Mouse (Mus musculus) kidney, postnatal 4 days (tissue): Measurements from ENCODE around the gene Trim25.

ENCODE experiments used
- DNase-seq, 2 experiments: peaks; one replicate each; pipeline ENCODE4 v3.0.0; 2021; ENCODE audit warnings: mixed read lengths in 2 of 2

Gene Trim25

DNA sequence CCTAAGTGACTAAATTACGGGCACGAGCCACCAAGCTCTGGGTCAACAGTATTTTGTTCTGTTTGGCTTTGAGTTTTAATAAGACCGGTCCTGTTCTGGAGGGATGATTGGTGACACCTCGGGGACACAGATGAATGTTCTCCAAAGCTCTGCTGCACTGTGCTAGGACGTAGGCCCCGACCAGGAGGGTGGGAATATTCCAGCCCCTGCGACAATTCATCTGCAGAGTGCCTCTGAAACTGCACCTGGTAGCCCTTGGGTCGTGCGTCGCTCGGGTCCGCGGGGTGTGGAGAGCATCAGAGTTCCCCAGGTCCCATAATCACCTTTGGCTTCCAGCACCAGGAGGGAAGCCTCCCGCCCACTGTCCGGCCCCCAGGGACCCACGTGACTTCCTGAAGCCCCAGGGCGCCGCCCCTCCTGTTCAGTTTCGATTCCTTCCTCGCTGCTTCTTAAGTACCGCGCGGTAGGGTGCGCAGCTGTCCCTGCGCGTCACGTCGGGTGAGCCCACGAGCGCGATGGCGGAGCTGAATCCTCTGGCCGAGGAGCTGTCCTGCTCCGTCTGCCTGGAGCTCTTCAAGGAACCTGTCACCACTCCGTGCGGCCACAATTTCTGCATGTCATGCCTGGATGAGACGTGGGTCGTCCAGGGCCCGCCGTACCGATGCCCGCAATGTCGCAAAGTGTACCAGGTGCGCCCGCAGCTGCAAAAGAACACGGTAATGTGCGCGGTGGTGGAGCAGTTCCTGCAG is at the start of gene Trim25:
Gene Trim25, plus strand, starts transcription at position 403 of the 749 bp plus-strand sequence.
- DNase-seq: peak; percentile 95 to 96

DNA sequence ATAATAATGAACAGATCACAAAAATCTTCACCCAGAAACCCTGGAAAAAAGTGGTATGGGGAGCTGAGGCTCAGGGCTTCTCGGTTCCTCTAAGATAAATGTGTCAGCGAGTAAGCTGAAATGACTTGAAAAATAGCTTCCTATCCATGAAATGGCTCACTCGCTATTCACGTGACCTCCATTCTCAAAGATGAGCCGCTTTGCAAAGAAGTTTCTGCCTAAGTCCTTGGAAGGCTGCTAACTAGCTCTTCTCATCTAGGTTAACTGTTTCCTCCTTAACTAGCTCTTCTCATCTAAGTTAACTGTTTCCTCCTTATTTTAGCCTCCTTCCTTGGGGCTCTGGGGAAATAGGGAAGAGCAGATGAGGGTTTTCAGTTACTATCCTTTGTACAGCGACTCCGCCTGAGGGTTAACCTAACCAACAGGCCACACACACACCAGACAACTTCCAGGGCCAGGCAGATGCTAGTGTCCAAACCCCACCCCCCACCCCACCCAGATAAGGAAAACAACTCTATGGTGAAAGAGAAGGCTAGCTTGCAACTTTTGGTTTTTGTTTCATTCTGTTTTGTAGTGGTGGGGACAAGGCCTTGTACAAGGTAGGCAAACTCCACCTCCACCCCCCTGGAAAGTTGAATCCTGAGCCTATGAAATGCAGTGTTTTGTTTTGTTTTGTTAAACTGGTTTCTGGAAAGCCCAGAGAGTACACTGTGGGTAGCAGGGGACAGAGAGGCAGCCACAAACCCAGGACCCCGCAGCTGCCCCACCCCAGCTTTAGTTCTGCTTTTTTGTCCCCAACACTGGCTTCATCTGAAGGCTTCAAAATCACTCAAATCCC is 49.2 kb upstream of the Trim25 start:
- DNase-seq: no peak

DNA sequence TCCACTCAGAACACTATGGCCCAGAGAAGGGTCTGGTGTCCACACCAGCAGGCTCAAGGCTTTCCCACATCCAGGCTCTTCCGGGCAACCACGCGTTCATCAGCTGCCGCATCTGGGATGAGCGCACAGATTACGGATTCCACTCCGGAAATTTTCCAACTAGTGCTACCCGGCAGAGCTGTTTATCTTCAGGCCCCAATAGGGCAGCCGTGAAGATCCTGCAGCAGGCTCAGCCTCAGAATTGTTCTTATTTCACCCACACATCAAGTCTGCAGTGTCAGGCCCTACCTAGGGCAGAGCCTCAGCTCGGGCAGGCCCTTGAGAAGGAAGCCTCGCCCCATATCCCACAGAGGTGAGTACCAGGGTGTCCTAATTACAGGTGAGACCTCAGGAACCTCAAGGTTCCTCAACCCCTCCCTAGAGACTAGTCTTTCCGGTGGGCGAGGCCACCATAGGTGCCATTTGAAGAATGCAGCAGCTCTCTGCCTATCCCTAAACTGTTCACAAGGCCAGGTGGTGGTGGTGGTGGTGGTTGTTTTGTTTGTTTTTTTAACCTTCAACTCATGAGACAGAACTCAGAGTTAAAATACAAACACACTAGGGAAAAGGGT is 48.4 kb upstream of the Trim25 start:
- DNase-seq: no peak

DNA sequence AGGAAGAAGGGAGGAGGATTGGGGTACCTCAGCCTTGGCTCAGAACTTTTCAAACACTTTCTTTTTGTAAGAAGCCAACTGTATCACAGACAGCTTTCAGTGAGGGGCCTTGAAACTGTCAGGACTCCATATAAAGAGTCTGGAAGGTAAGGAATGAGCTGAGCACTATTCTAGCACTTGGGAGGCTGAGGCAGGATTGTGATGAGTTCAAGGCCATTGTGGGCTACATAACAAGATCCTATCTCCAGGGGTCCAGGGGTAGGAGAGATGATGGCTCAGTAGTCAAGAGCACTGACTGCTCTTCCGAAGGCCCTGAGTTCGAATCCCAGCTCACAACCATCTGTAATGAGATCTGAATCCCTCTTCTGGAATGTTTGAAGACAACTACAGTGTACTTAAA is 47.6 kb upstream of the Trim25 start:
- no peak for DNase-seq

DNA sequence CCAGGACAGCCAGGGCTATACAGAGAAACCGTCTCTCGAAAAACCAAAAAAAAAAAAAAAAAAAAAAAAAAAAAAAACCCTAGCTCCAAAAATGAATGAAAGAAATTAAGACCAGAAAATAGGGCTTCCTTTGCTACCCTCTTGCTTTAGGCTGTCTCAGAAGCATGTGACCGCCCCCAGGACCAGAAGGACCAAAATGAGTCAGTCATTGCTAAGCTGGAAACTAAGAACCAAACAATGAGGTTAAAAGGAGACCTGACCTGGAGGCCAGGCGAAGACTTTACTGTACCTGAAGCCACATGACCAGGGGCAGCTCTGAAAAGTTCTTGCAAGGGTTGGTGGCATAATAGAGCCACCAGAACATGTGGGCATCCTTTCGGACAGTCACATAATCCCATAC is 47.1 kb upstream of the Trim25 start:
- DNase-seq: no peak

DNA sequence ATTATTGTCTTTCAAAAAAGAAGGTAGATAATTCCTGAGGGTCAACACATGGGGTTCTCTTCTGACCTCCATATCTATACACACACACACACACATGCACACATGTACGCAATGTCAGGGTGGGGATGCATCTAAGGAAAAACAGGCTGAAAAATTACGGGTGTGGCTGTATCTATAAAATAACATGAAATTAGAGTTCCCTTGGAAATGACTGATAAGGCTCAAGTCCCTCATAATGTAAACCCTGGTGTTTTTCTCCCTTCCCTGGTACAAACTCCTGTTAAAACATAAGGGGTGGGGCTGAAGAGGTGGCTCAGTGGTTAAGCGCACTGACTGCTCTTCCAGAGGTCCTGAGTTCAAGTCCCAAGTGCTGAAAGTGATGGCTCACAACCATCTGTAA is 45.6 kb upstream of the Trim25 start:
- no peak for DNase-seq

DNA sequence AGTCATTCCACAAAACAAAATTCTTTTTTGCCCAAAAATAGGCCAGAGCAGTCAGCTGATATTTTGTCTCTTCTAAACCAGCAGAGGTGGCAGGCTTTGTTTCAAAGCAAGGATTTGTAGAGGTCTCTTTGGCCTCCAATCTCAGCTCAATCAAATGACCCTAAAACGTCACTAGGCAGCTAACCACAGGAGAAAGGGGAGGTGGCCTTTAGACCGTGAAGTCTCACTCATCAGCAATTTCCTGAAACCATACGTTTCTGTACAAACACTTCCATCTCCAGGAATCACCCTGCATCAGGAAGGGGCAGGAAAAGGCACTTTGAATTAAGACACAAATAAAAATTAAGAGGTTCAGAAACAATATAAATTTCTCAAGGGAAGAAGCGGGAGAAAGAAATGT is 44.4 kb upstream of the Trim25 start:
- peak in 1 of 2 experiments; percentile 49 for DNase-seq

DNA sequence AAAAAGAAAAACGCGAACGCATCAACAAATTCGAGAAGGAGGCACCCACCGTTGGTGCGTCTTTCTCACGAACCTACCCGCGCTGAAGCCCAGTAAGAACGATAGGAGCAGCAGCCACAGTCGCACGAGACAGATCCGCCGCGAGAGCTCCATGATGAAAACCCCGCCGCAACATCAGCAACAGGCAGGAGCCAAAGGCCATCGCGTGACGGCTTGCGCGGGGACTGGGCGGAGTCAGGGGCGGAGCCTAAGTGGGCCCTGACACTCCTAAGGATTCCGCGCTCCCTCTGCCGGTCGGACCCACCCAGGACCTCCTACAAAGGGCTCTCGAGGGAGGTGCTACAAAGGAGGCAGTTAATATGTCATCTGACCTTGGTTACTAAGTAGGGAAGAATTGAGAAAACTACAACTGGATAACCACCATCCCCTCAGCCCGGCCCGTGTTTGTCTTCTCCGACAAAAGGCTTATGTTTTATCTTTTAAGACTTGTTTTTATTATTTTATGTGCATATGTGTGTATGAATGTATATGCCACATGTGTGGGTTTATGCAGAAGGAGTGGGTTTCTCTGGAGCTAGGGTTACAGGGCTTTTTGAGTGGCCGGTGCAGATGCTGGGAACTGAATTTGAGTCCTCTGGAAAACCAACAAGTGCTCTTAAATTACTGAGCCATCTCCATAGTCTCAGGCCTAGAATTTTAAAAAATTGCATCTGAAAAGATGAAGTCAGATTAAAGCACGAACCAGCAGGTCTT is 43.8 kb upstream of the Trim25 start, which contains the start of gene Scpep1:
Gene Scpep1, minus strand, starts transcription at position 249 of the 753 bp plus-strand sequence.
- DNase-seq: peak; percentile 99

DNA sequence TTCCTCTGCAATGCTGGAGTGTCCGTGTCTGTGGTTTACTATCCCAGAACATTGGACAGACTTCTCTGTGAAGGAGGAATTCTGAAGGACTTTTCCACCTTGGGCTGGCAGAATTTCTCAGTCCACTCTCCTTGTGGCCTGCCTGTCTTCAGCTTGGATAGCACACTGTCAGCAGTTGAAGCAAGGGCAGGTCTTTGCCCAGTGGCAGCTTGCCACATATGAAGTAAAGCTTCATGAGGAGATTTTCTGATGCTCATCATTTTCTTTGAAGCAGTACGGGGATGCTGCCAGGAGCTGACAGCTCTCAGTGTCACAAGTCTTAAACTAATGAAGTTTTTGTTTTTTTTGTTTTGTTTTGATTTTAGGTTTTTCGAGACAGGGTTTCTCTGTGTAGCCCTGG is 40.3 kb upstream of the Trim25 start:
- DNase-seq: peak in 1 of 2 experiments; percentile 21

DNA sequence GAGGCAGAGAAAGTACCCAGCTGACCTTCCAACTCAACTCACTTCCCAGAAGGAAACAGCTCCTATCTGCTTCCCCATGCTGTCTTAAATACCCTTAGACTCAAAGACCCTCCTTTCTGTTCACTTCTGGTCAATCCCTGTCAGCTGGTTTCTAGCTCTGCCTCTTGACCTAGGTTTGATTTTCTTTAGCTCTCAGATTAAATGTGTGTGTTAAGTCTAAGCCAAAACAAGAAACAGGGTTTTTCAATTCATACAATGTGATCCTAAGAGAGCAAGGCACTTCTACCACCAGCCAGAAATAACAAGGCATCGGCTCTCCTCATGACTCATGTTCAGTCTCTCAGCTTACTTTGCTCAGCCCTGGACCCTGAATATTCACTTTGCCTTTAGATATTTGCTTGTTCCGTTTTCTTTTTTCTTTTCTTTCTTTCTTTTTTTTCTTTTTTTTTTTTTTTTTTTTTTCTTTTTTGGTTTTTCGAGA is 32.3 kb upstream of the Trim25 start, which contains the start of gene Elobl:
Gene Elobl, minus strand, starts transcription at position 51 of the 481 bp plus-strand sequence.
- DNase-seq: no peak

DNA sequence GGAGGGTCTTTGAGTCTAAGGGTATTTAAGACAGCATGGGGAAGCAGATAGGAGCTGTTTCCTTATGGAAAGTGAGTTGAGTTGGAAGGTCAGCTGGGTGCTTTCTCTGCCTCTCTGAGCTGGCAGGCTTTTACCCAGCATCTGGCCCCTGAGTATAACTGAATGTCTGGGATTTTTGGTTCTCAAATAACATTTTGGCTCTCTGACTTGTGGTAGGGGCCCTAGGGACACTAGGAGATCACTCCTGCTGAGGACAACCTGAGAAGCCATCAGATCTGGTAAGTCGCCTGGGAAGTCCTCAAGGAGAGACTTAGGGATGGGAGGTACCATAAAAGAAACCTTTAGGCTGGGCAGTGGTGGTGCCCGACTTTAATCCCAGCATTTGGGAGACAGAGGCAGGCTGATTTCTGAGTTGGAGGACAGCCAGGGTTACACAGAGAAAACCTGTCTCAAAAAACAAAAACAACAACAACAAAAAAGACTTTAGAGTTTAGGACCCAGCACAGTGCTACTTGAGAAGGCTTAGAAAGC is 28.9 kb upstream of the Trim25 start, which contains the start of gene Coil:
Gene Coil, plus strand, starts transcription at position 51 of the 531 bp plus-strand sequence.
- DNase-seq: no peak

DNA sequence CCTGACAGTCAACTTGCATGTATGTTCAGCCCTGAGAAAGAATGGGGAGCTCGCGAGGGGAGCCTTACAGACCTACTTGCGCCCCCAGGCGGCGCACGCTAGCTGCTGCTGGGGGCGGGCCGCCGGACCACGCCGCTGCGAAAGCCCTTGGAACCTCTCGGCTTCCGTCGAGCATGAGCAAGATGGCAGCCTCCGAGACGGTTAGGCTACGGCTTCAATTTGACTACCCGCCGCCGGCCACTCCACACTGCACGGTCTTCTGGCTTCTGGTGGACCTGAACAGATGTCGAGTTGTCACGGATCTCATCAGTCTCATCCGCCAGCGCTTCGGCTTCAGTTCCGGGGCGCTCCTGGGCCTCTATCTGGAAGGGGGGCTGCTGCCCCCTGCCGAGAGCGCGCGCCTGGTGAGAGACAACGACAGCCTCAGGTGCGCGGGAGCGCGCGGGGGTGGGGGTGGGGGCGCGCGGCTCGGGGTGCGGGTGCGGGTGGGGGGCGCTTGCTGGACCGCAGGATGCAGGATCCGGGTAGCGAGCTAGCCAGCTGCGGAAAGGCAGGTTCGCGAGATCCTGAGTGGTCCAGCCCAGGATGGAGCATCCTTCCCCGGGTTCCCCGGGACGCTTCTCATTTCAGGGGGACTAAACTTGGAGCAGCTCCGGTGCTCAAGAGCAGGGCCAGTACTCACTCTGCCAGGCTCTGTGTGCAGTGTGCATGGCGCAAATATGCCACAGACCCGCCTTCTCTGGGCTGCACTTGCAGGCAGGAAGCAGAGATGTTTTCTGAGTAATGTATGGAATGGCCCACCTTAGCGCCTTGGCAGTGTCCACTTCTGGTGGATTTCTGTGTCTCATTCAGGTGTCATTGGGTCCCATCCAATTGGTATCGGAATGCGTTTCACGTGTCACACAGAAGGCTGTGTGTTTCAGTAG is 25.1 kb upstream of the Trim25 start:
- DNase-seq: peak; percentile 95 to 97

DNA sequence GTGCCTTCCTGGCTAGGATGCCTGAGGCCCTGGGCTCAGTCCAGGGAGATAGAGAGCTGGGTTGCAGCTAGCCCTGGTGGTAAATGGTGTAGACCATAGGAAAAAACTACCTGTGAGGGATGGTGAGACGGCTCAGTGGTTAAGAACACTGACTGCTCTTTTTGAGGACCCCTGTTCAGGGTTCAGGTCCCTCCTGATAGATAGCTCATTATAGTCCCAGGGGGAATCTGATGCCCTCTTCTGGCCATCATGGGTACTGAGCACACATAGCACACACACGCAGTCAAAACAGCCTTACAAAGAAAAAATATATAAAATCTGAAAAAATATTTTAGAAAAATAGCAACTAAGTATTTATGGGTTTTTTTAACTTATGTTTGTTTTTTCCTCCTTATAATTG is 22.9 kb upstream of the Trim25 start:
- DNase-seq: no peak

DNA sequence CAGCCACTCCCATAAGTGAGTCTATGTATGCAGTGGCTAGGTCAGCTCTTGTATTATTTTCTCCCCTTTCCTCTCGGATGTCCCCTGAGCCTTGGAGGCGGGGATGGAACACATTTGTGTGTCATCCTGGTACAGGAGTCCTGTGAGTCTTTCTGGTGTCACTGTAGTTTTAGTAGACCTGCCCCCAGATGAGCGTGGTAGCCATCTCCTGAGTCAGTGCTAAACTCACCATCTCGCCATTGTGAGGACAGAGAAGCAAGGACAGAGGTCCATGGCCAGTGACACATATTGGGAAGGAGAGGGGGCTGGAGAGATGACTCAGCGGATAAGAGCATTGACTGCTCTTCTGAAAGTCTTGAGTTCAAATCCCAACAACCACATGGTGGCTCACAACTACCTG is 22.0 kb upstream of the Trim25 start:
- no peak for DNase-seq

DNA sequence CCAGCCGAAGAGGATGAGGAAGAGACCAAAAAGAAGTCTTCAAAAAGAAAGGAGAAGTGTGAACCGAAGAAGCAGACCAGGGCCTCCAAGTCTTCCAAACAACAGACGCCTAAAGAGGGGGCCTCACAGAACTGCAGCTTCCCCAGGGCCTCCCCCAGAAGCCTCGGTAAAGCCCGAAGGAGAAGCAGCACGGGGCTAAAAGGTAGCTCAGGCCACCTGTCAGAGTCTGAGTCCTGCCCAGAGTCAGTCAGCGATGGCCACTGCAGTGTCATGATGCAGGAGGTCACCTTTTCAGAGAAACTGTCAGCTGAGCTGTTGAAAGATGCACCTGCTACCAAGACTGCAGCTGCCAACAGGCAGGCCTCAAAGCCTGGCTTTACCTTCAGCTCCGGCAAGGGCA is 17.8 kb upstream of the Trim25 start:
- no peak for DNase-seq

DNA sequence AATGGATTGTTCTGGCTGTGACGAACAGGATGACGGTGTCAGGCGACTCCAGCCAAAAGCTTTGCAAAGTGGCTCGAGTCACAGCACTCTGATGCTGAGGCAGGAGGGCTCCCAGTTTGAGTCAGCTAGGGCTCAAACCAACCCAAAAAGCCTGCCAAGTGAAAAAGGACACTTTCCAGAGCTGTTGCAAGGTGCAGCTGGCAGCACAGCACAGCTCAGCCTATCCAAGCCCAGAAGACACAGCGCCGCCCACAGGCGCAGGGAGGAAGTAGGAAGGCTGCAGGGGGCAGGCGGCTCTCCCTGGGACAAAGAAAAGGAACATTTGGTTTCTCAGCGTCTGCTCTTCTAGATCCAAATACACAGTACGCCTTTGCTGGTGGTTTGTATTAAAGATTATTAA is 12.6 kb upstream of the Trim25 start:
- DNase-seq: no peak

DNA sequence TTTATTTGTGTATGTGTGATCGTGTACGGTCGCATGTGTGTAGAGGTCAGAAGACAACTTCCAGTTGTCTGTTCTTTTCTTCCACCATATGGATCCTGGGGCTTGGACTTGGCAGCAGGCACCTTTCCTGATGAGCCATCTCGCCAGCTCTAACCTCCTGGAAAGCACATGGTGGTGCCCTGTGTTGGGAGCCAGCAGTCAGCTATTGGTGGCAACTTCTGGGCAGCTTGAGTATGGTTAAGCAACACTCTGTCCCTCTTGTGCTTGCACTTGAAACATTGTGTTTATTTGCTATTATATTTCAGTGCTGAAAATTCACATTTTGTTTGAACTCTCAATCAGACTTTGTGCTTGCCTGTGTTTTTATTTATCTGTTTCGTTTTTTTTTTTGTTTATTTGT is 10.2 kb upstream of the Trim25 start:
- DNase-seq: no peak

DNA sequence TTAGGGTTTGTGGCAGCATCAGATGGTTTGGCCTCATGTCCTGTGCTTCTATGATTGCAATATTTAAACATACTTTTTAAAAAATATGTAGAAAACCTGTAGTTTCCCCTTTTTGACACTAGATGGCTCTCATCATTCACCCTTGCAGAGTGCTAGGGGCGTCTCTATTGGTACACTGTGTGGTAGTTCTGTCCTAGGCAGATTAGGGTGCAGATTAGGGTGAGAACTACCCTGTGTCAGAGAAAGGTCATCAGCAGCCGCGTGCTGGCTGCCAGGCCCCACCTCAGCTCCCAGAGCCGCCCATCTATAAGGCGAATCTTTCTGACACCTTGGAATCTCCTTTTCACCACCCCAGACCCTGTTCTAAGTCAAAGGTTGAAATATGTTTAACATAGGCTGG is 9.6 kb upstream of the Trim25 start:
- DNase-seq: peak in 1 of 2 experiments; percentile 28

DNA sequence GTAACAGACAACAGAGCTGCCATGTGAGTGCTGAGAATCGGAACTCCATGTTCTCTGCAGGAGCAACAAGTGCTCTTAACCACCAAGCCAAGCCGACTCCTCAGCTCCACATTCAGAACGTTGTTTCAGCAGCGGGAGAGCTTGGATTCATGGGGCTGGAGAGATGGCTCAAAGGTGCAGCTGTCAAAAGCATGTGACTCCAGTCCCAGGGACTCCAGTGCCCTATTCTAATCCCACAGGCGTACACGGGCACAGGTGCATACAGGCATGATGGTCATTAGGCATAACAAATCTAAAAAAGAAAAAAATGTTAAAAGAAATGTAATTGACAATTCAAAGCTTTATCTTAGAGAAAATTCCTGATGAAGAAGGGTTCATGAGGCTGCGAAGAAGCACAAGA is 6.0 kb upstream of the Trim25 start:
- no peak for DNase-seq

DNA sequence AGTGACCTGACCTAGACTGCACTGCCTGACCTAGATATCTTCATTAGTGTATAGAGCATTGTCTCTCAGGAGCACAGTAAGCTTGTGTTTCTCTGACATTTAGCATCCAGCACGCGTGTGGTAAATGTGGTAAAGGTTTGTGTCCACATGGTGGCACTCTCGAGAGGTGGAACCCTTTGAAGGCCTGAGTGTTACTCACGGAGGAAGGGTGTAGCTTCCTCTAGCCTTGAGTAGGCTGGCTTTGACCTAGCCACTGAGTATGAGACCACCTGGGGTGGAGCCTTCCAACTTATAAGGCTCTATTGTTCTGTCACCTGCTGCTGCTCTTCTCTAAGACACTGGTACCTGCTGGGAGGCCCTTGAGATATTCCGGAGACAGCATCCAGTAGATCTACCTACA is 5.6 kb upstream of the Trim25 start:
- DNase-seq: peak; percentile 71 to 75

DNA sequence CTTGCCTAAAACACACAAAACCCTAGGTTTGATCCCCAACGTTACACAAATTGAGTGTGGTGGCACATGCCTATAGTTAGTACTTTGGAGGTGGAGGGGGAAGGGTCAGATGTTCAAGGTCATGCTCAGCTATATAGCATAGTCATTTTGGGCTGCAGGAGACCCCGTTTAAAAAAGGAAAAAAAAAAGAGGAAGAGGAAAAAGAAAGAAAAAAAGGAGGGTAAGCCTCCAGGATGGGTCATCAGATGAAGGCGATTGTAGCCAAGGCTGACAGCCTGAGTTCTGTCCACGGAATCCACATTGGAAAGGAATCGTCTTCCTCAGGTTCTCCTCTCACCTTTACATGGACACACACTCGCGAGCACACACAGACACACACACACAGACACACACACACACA is 4.7 kb upstream of the Trim25 start:
- no peak for DNase-seq
